Mouse (Mus musculus) retina, embryonic 14.5 days (tissue): ENCODE data around the gene Bloc1s3.

Experiments used
- DNase-seq: peaks from one replicate; pipeline ENCODE4 v3.0.0-alpha.2; 2015; ENCODE audit warnings: low spot score

The Bloc1s3 gene

DNA sequence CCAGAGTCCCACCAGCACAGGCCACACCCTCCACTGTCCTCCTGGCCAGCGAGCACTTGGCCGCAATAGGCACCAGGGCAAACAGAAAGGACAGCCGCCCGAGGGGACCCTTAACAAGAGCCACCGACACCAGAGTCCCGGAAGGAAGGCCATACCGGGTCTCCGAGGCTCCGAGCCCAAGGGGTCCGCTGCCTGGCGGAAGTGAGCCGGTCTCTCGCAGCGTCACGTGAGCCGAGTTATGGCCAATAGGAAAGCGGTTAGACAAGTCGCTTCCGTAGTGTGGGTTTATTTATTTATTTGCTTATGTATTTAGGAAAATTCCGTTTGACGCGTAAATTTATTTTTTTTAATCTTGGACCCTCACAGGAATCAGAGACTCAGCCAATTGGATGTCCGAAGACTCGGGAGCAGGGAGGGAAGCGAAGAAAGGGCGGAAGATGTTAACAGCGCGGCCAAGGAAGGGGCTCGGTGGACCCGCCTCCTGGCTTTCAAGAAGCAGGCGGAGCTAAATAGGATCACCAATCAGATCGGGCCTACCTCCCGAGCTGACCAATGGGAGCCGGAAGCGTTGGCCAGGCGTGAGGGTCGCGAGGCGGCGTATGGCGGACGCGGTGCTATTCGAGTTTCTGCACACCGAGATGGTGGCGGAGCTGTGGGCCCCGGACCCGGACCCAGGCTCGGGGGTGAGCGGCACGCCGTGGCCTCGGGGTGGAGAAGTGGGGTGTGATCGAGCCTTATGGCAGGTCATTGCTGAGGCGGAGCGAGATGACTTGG, at the start of gene Bloc1s3, which contains the start of gene Trappc6a:
Bloc1s3 (minus strand) TSS at position 218 of the 774 bp plus-strand sequence.
Trappc6a (plus strand) TSS at position 246 of the 774 bp plus-strand sequence.
- DNase-seq: peak; percentile 96

DNA sequence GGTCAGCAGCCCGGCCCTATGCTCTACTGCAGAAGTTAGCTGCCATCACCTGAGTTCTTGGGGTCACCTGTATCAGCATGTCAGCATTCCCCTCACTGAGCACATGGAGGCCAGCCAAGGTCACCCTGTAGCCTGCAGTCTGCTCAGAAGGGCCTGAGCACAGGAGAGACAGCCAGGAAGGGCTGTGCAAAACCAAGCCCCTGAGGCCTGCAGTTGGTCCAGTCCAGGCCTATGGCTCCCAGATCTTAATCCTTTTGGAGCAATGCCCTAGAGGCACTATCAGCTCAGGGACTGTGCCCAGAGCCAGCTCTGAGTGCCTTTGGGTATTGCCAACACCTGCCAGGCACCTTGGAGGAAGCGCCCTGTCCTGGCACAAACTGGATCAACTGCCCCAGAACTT, 48.9 kb upstream of the Bloc1s3 start:
- no peak for DNase-seq

DNA sequence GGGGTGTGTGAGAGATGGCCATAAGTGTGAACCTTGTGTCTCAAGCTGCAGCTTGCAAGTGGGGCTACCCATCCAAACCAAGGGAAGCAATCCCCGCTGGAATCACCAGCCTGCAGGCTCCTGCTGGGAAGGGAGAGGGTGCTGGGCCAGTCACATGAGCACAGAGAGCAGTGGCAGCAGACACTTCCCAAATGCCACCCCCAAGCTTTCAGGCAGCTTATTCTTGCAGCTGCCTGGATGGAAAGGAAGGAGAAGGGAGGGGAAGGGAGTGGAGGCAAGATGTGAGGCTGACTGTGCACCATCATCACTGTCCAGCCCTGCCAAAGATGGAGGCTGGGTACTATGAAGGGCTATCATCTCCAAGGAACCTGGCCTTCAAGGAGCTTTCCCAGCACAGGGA, 46.0 kb upstream of the Bloc1s3 start:
- DNase-seq: no peak

DNA sequence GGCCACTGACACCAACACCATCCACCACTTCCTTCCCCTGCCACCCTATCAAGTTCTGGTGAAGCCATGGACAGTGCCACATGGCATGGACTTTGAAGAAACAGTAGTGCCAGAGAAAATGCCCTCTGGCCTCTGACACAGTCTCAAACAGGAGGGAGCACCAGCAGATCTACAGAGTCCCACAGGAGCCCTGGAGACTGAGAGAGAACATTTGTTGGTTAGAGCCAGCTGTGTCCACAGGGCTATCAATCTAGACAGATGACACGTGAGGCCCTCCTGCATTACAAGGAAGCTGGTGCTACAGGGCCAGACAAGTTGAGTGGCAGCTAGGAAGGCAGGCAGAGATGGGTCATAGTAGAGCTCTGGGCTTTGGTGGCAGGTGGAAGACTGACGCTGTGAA, 44.3 kb upstream of the Bloc1s3 start:
- no peak for DNase-seq

DNA sequence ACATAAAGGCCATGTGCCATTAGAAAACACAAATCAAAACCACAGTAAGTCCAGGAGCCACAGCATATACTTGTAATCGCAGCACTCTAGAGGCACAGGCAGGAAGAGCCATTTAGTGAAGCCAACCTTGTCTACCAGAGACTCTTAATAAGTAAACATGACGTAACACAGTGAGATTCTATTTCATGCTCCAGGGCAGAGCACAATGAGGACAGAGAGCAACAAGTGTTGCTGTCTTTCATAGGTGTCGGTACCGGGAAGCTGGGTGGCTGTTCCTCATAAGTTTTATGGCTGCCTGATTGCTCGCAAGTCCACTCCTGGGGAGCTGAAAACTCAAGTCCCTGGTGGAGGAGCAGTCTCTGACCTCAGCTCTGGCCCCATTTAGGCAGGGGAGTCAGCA, 43.5 kb upstream of the Bloc1s3 start:
- no peak for DNase-seq

DNA sequence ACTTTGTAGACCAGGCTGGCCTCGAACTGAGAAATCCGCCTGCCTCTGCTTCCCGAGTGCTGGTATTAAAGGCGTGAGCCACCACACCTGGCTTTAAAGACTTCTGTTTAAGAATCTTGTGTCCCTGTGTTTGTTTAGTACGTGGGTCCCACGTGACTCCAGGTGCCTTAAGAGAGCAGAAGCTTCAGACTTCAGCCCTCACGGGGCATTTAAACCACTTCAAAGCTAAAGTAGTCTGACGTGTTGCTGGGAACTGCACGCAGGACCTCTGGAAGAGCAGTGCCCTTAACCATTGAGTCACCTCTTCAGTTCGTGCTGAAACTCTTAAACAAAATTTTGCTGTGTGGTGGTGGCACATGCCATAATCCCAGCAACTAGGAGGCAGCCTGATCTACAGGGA, 41.2 kb upstream of the Bloc1s3 start:
- DNase-seq: no peak

DNA sequence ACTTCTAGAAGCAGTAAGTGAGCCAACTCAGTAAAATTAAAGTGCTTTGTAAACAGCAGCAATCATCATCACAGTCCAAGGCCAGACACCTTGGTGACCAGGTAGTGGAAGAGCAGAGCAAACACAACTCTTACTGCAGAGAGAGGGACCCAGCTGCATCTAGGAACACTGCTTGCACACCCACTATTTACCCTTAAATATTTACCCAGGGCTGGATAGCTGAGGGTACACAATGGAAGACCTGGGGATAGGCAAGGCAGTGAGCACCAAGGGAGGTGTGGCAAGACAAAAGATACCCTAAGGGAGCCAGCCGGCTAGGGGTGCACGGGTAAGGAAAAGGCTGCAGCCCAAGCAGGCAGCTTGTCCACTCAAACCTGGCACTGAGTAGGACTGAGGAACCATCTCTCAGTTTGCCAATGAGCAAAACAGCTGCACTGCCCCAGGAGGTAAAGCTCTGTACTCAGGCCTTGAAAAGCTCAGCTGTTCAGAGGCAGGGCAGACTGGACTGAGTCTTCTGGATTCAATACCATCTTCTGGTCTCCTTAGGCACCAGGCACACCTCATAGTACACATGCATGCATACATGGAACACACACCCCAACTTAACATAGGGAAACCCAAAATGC, 39.3 kb upstream of the Bloc1s3 start:
- DNase-seq: no peak

DNA sequence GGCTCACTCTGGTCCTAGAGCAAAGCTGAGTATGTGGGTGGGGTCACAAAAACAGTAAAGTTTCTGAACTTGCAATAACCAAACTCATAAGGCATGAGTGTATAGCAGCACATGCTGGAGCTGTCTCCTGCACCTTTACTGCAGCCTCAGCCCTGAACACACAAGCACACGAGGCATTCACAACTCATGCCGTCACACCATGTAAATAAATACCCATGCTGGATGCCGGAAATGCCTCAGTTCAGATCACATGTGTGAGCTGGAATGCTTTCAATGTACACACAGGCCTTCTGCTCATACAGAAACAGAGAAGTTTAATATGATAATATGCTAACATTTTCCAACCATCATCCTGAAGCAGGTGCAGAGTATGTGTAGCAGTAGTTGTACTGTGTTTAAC, 37.8 kb upstream of the Bloc1s3 start:
- DNase-seq: no peak

DNA sequence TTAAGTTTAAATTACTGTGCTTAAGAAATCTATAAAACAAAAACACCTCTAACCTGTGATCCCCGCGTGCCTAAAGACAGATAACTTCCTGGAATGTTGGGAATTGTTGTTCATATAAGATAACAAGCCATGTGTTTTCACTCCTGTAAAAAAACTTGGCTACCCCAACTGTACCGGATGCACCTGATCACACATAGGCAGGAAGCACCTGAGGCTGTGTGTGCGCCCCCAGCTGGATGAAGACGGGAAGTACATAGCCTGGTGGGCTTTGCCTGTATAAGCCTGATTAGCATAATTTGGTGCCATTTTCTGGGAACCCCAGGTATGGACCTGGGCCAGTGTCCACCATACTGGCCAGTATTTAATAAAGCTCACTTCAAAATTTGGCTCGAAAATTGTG, 35.4 kb upstream of the Bloc1s3 start:
- DNase-seq: no peak

DNA sequence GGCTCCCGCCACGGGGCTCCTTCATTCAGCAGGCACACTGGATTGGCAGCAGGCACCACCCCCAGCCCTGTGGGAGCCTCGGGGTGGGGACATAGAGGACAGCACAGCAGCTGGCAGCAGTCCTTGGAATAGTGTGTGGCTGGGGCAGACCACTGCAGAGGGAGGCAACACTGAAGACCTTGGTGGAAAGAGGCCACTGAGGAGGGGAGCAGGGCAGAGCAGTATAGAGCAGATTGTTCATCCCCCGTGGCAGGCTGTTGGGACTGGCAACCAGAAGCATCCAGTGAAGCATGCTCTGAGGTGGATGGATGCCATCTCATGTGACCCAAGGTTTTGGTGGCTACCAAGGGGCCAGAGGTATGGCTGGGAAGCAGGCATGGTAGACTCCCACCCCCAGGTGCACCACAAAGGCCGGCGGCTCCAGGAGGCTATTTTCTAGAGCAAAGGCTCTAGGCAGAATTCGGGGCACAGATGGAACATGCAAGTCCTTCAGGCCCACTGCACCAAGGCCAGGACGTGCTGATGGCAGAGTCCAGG, 34.1 kb upstream of the Bloc1s3 start:
- DNase-seq: no peak

DNA sequence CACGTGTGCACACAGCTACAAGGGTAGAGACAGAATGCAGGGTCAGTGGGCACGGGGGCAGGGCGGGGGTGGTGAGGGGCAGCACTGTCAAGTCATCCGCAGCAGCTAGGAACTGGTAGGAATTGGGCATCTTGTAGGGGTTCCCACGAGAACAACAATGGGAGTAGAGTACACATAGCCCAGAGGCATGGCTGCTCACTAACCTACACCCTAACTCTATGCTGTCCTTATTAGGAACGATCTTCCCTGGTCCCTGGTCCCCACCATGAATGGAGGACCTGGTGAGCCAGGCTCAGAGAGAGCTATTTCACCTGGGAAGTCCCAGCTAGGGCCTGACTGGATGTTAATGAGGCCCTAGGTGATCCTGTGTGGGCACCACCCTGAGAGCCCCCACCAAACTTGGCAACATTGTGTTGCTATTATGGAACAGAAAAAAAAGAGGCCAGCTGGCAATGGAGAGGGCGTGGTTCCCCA, 33.6 kb upstream of the Bloc1s3 start:
- DNase-seq: no peak

DNA sequence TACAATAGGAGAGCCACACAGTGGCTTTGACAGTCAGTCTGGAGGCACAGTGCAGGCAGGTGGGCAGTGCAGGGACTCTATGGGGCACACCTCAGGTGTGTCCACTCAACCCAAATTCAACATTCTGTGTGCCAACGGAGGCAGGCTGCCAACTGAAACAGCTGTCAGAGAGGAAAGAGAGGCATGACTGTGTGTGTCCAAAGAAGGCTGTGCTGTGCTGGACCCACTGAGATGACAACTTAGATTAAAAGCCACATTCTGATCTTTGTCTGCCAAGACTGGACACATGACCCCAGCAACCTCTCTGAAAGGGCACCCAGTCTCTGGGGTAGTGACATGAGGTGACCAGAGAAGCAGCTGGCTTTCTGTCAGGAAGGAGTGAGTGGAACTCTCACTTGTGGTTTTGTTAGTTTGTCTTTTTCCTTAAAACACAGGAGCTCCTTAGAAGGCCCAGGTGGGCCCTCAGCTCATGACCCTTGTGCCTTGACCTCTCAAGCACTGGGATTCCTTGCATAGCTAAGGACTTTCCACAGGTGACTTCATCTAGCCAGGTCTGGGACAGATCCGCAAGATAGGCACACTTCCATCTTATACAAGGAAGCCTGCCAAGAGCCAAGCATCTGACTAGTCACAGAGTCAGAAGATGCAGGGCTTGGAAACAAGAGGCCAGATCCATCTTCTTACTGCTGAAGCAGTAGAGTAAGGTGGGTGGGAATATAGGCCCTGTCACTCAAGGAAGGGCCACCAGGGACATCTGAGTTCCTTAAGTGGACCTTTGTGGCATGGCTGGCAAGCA, 32.8 kb upstream of the Bloc1s3 start:
- DNase-seq: no peak

DNA sequence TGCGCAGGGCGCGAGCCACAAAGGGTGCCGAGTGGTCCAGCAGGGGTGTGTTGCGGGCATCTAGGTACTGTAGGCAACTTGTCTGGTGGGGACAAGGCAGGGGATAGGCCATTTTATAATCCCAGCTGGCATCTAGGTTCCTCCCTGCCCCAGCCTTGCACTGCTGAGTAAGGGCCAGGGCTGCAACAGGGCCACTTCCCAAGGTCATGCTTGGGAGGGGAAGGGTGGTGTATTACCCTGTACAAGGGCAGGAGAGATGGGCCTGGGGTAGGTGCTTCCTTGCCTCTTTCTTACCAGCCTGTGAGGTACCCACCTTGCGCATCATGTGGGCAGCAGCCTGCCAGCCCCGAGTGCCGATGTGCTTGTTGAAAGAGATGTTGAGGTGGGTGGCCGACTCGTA, 26.5 kb upstream of the Bloc1s3 start:
- DNase-seq: no peak

DNA sequence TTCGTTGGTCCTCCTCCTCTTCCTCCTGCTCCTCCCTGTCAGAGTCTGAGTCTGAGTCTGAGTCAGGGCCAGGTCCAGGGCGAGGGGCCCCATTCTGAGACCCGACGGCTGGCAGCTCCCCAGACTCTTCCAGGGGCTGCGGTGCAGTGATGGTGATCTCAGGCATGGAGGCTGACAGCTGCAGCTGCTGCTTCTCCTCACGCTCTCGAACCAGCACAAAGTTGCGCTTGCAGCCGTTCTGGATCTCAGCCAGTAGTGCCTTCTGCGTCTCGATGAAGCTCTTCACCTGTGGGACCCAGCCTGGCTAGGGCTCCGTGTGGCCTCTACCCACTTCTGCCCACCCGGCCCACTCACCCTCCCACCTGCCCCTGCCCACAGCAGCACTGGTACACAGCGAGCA, 24.1 kb upstream of the Bloc1s3 start:
- DNase-seq: no peak

DNA sequence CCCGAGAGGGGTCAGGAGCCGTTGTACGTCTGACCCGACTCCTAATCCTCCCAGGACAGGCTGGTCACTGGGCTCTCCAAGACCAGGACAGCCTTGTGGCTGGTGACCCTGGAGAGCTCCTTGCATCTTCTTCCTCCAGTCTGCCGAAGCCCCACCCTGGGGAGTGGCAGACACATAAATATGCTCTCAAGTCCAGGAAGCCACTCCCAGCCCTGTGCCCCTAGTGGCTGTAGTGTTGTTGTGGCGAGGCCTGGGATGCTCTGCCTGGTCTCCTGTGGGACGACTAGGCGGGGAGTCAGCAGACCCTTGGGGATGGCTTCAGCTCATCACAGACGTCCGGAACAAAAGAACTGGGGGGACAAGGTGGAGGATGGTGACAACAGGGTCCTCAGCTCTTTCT, 22.9 kb upstream of the Bloc1s3 start:
- DNase-seq: no peak

DNA sequence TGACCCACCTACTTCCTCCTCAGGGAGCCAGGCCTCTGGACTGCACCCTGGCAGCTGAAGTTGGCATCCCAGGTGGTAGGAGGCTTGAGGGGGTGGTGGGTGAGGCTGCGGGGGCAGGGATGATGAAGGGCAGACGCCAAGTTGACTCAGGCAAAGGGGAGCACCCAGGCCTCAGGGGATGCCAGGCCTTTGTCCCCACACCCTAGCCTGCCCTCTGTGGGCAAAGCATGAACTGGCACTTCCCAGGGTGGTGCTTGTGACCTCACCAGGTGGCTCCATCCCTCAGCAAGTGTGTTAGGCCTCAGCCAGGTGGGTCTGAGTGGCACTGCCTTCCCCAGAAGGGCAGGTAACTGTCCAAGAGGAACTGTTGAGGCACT, 16.9 kb upstream of the Bloc1s3 start:
- no peak for DNase-seq

DNA sequence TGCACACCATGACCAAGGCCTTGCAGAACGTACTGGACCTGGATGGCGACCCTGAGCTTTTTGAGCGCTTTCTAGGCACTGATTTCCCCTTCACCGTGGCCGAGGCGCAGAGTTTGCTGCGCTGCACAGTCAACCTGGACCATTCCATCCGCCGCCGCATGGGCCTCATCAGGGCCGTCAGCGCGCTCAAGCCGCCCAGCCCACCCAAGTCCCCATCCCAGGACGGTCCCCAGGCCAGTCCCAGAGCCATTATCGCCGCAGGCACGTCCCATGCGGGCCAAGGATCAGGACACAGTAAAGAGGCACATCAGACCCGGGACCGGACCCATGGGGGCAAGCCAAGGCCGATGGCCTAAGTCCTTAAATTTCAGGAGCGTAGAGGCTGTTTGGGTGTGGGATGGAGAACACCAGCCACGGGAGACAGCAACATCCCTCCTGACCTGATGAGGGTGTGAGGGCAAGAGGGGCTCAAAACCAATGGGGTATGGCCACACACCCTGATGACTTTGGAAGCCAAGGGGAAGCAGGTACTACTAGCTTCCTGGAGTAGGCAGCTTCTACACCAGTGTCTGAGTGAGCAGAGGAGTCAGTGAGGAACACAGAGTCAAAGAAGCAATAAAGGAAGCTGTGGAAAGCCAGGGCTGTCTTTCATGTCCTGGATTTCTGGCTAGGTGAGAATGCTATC, 16.4 kb upstream of the Bloc1s3 start:
- DNase-seq: no peak

DNA sequence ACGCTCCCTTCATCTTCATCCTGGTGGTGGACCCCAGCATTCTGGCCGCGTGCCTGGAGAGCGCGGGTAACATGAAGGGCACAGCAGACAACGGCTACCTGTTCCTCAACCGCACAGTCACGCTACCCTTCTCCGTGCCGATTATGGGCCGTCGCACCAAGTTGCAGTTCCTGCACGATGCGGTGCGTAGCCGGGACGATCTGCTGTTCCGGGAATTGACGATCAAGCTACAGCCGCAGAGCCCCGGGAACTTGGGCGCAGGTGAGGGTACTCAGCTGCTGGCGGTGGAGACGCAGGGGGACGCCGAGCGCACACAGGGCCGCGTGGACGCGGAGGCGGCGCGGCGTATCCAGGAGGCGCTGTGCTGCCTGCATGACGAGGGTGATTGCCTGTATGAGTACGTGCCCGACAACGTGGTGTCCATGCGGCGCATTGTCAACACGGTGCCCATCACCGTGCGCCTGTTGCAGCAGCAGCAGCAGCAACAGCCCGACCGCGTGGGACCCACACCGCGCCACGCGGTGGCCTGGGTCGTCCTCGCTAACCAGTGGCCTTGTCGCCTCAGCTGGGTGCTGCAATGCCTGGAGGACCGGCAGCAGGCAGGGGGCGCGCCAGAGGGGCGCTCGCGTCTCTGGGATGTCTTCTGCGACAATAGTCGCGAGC, 15.7 kb upstream of the Bloc1s3 start:
- DNase-seq: peak; percentile 78

DNA sequence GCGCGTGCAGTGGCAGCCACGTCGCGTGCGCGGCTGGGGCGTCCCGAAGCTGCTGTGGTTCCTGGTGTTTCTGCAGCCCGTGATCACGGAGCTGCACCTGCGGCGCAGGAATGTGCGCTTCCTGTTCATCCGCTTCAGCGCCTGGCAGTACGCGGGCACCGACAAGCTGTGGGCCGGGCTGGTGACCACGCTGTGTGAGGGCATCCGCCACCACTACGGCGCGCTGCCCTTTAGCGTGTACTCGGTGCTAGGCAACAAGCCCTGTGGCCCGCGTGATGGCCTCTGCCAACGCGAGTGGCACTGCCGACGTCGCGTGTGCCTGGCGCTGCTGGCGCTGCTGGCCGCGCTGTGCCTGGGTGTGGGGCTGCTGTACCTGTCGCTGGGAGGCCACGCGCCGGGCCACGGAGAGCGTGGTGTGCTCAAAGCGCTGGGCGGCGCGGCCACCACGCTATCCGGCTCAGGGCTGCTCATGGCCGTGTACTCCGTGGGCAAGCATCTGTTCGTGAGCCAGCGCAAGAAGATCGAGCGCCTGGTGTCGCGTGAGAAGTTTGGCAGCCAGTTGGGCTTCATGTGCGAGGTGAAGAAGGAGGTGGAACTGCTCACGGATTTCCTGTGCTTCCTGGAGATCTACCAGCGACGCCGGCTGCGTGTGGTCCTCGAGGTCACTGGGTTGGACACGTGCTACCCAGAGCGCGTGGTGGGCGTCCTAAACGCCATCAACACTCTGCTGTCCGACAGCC, 15.0 kb upstream of the Bloc1s3 start:
- no peak for DNase-seq

DNA sequence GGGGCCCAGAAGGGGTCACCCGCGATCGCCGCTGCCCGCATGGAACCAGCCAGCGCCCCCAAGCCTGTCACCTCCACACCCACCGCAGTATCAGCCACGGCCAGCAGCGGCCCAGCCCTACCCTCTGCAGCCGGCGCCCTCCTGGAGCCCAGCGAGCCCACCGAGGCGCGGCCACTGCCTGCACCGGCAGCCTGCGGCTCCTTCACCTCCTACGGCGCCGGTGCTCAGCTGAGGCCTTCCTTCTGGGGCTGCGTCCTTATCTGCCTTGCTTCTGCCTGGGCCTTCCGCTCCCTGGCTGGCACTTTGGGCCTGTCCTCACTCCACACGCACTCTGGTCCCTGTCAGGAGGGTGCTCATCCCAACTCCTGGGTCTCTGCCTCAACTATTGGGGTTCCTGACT, 11.9 kb upstream of the Bloc1s3 start:
- peak; percentile 36 for DNase-seq
